Mouse (Mus musculus): ENCODE measurements around the gene Mul1. TPM values are rescaled to one million over a fixed set of nuclear protein-coding genes. Genes with fewer than 3 reads are reported as not detected.

Mul1 gene
- 15.9 and 23.4 TPM in 2 replicates for polyA plus RNA-seq (2012; ENCODE audit: low replicate concordance)

DNA sequence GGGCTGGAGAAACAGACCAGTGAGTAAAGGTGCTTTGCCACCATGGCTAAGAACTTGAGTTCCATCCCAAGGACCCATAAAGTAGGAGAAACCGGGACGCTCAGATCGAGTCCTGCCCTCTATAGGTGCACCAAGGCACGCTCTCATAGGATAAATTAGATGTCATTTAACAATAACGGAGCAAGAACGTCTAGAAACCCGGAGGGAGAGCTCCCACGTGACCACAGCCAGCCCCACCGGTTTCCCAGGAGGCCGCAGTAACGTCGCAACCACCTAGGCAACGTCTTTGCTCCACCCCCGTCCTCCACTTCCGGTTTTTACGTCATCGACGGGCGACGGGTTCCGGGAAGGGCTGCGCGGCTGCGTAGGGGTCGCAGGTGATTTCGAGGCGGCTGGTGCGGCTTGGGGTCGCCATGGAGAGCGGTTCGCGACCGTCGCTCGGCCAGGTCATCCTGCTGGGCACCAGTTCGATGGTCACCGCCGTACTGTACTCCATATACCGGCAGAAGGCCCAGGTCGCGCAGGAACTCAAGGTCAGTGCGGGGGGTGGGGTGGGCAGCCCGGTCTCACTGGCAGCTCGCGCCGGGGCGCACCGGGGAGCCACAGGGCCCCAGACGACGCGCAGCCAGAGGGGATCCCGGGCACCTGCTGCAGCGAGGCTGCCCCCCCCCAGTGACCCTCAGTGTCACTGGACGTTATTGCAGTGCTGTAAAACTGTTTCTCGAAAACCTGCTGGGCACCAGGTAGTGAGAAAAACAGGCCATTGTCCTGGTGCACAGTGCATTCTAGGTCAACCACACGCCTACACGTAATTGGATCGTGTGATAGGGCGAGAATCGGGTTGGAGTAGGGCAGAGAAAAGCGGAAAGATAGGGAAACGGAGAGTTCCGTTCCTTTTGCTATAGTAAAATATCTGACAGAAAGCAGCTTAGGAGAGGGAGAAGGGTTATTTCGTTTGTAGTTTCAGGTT lies at the start of gene Mul1:
TSS of gene Mul1 (plus strand) at position 325 of the 970 bp plus-strand sequence.

DNA sequence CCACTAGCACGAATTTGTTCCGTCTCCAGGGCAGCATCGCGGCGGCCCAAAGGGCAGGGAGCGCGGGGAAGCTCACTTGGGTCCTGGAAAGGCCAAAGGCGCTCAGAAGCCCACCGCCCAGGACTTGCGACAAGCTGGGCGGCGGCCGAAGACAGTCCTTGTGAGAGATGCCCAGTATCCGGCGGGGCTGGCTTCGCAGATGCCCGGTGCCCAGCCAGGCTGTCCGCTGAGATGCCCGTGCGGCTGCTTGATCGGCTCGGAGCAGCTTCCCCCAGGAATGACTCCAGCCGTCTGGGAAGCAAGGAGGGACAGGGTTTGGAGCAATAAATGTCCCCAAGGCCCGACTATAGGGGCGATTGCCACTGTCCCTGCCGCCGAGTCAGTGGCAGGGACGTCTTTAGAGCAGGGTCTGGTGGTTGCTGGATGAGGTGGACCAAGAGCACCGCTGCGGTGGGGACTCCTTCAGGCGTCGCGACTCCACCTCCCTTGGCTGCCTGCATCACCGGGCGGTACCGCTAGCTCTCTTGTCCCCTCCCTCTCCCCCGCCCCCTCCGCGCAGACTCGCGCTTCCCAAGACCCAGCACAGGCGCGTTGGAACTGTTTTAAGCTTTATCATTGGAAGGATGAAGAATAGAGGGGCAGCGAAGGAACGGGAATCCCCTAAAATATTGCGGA lies 38.4 kb upstream of the Mul1 start, which contains the start of gene Fam43b:
TSS of gene Fam43b (minus strand) at position 558 of the 675 bp plus-strand sequence.

DNA sequence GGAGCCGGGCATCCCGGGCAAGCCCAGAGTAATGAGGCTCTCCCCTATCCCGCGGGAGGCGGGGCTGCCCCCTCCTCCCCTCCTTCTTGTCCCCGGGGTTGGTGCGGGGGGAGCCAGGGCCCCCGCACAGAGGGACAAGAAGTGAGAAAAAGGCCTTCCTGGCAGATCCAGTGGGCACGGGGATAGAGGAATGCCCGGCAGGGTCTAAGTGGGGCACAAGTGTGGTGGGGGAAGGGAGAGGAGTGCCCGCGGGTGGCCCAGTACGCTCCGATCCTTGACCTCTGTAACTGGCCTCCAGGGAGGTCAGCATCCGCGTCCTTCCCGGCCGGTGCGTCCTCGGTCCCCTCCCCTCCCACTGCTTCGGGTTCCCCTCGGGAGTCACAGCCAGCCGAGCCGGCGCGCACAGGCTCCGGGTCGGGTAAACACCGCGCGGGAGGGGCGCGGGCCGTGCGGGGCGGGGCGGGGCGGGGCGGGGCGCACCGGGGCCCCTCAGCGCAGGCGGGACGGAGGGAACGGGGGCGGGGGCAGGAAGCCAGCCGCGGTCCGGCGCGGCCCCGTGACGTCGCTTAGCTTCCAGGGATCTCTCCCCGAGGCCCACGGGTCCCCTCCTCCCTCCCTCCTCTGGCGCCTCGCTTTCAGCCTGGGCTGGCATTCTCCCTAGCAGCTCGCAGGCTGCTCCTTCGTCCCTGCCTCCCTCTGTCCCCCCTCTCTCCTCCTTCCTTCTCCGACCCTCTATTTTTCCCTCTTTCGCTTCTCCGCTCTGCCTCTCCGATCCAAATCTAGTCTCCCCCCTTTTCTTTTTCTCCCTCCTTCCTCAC lies 19.5 kb downstream of the Mul1 start, which contains the start of gene Camk2n1:
TSS of gene Camk2n1 (plus strand) at position 562 of the 818 bp plus-strand sequence.

Other genes starting within 250 kb of the Mul1 start
- gene Hp1bp3, start 218.4 kb upstream of the Mul1 start, polyA plus RNA-seq (2012; ENCODE audit: low replicate concordance): 55.0 and 57.2 TPM in 2 replicates
- gene Sh2d5, start 184.3 kb upstream of the Mul1 start, polyA plus RNA-seq (2012; ENCODE audit: low replicate concordance): 2.0 TPM in 2 replicates
- gene Kif17, start 184.2 kb upstream of the Mul1 start, polyA plus RNA-seq (2012; ENCODE audit: low replicate concordance): 0.58 and 1.1 TPM in 2 replicates
- gene Ddost, start 129.9 kb upstream of the Mul1 start, polyA plus RNA-seq (2012; ENCODE audit: low replicate concordance): 65.9 and 71.6 TPM in 2 replicates
- 53.0 and 62.4 TPM in 2 replicates for gene Pink1, start 108.4 kb upstream of the Mul1 start, polyA plus RNA-seq (2012; ENCODE audit: low replicate concordance)
- 0.15 and 0.56 TPM in 2 replicates for gene Cda, start 66.7 kb upstream of the Mul1 start, polyA plus RNA-seq (2012; ENCODE audit: low replicate concordance)
- not detected in 2 replicates for gene Fam43b, start 38.1 kb upstream of the Mul1 start, polyA plus RNA-seq (2012; ENCODE audit: low replicate concordance)
- gene Camk2n1, start 19.6 kb downstream of the Mul1 start, polyA plus RNA-seq (2012; ENCODE audit: low replicate concordance): 0.70 and 1.0 TPM in 2 replicates
- not detected in 2 replicates for gene Vwa5b1, start 201.2 kb downstream of the Mul1 start, polyA plus RNA-seq (2012; ENCODE audit: low replicate concordance)

Data from hematopoietic multipotent progenitor cell, adult 10-12 weeks (in vitro differentiated cells).